Mouse (Mus musculus) c-Kit-negative CD71-positive TER-119-positive erythroid progenitor cells, embryonic 14.5 days (primary cell): ENCODE measurements around the gene Jag1.

Source experiments
- DNase-seq: peaks from one replicate; pipeline ENCODE4 v3.0.0-alpha.2; 2013; ENCODE audit warnings: low read depth, low spot score

Gene Jag1

GRCm38 (mm10) chr2:137063829-137064228 is 52.6 kb downstream of the Jag1 start:
- no peak for DNase-seq

DNA sequence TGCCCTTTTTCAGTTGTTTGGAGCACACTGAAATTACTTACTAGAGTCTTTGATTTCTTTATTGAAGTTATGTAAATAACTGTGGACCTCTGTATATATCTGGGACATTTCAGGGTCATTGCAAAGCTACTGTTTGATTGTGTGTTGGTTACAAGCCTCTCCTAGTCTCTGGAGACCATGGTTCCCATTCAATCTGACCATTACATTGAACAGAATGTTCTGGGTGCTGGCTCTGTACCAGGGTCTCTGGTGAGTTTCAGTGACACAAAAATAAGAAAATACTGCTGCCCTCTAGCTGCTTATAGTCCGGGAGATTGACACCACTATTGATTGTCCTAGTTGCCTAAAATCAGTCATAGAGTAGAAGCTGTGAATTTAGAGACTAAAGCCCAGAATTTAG is 66.5 kb downstream of the Jag1 start:
- DNase-seq: no peak

DNA sequence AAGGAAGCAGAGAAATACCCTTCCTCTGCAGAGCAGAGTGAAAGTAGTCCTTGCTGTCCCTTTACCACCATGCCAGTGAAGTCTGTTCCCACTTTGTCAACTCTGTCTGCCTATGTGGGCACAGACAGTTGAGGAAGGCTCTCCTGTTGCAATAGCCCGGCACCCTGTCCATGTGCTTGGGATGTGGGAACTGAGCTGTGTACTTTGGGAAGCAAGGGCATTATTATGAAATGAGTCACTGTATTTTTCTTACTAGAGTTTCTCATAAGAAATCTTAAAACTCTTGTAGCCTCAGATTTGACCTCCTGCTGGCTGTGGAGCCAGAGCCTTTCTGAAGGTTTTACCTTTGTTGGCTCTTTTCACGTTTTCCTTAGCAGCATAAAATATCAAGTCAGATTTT is 67.1 kb downstream of the Jag1 start:
- DNase-seq: no peak

DNA sequence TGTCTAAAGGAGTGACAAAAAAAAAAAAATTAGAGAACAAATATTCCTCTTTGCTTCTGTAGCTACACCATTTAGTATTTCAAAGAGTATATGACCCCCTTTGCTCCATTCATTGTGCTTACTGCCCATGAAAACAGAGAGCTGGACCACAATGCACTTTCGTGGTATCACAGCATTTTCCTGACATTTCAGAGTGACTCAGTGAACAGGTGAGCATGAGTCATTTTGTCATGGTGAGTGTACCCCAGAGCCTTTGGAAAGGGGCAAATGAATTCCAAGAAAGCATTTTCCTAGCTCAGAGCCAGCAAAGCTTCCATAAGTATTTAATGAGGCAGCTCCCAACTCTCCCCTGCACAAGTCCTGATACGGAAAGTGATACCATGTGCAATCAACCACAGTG is 72.3 kb downstream of the Jag1 start:
- DNase-seq: no peak
